Mouse (Mus musculus): Measurements from ENCODE around the gene Rad54l. TPM values are rescaled to one million over a fixed set of nuclear protein-coding genes. Genes with fewer than 3 reads are reported as not detected.

Rad54l gene
- polyA plus RNA-seq, 1 experiment from 2014 or later, result 31.3 TPM

Other genes with a start within 250 kb of the Rad54l start
- gene Kncn, start 239.3 kb downstream of the Rad54l start, polyA plus RNA-seq (2015; fragmentation: Nextera tagmentation; extraction: Ambion mirVana), result not detected in 2 replicates
- not detected in 2 replicates for gene 6430628N08Rik, start 233.0 kb downstream of the Rad54l start, polyA plus RNA-seq (2015; fragmentation: Nextera tagmentation; extraction: Ambion mirVana)
- gene Dmbx1, start 183.8 kb downstream of the Rad54l start, polyA plus RNA-seq (2015; fragmentation: Nextera tagmentation; extraction: Ambion mirVana), result 0.06 and 0.08 TPM in 2 replicates
- 11.0 and 12.1 TPM in 2 replicates for gene Faah, start 105.8 kb downstream of the Rad54l start, polyA plus RNA-seq (2015; fragmentation: Nextera tagmentation; extraction: Ambion mirVana)
- gene Nsun4, start 69.8 kb downstream of the Rad54l start, polyA plus RNA-seq (2015; fragmentation: Nextera tagmentation; extraction: Ambion mirVana), result 25.9 and 28.2 TPM in 2 replicates
- 487 and 499 TPM in 2 replicates for gene Uqcrh, start 48.6 kb downstream of the Rad54l start, polyA plus RNA-seq (2015; fragmentation: Nextera tagmentation; extraction: Ambion mirVana)
- gene Lrrc41, start 48.4 kb downstream of the Rad54l start, polyA plus RNA-seq (2015; fragmentation: Nextera tagmentation; extraction: Ambion mirVana), result 68.9 and 70.9 TPM in 2 replicates
- gene Pomgnt1, start 150 bp upstream of the Rad54l start, polyA plus RNA-seq (2015; fragmentation: Nextera tagmentation; extraction: Ambion mirVana), result 56.2 and 59.1 TPM in 2 replicates
- gene Lurap1, start 27.6 kb upstream of the Rad54l start, polyA plus RNA-seq (2015; fragmentation: Nextera tagmentation; extraction: Ambion mirVana), result 3.6 and 3.7 TPM in 2 replicates
- gene Tspan1, start 43.9 kb upstream of the Rad54l start, polyA plus RNA-seq (2015; fragmentation: Nextera tagmentation; extraction: Ambion mirVana), result 22.6 and 25.9 TPM in 2 replicates
- gene 1700042G07Rik, start 49.7 kb upstream of the Rad54l start, polyA plus RNA-seq (2015; fragmentation: Nextera tagmentation; extraction: Ambion mirVana), result not detected in 2 replicates
- gene Gm49337, start 49.7 kb upstream of the Rad54l start, polyA plus RNA-seq (2015; fragmentation: Nextera tagmentation; extraction: Ambion mirVana), result not detected in 2 replicates
- gene Pik3r3, start 97.9 kb upstream of the Rad54l start, polyA plus RNA-seq (2015; fragmentation: Nextera tagmentation; extraction: Ambion mirVana), result 23.6 and 25.3 TPM in 2 replicates